Mouse (Mus musculus): ENCODE measurements around the gene Fcgrt. TPM values are rescaled to one million over a fixed set of nuclear protein-coding genes. Genes with fewer than 3 reads are reported as not detected.

The Fcgrt gene
- polyA plus RNA-seq, 1 experiment from 2014 or later = 33.9 TPM

DNA sequence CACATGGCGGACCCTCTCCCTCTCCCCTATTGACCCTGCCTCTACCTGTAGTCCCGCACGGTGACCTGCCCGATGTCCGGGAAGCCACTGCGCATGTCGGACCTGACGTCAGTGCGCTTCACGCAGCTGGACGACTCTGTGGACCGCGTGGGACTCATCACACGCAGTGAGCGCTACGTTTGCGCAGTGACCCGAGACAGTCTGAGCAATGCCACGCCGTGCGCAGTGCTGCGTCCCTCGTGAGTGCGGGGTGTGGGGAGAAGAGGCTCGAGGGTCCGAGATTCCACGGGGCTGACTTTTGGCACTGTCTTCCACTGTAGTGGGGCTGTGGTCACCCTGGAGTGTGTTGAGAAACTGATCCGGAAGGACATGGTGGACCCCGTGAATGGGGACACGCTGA lies 27.1 kb downstream of the Fcgrt start:
- Histone ChIP-seq H3K27ac (replicated peaks) (no peak overlapping the region), H3K4me3 (no peak overlapping the region), H3K4me2 (no peak overlapping the region), H3K36me3 (peaks cover 14% of the 10 kb centered on the region), H3K4me1 (replicated peaks) (peaks cover 5% of the 10 kb centered on the region), H3K9me3 (no peaks in the 10 kb centered on the region), H3K9ac (no peak overlapping the region), H3K27me3 (no peaks in the 10 kb centered on the region)
- no peak for ATAC-seq (ENCODE audit: low FRiP score, low read depth)
- 91% methylated on average over 30 of the region's 30 CpGs for WGBS

DNA sequence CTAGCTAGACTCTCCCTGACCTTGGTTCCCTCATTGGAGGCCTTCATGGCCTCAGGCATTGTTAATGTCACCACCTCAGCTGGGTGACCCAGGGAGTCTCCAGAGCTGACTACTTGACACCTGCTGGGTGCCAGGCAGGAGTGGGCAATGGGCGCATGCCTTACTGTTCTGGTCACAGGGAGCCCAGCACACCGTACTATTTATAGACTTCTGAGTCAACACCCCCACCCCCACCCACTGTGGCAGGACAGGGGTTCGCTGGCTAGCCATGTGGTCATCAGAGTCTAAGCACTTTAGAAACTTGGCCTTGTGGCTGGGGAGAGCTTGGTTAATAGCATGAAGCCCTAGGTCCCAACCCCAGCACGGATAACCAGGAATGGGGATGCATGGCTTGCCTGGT lies 28.2 kb downstream of the Fcgrt start:
- Histone ChIP-seq H3K27me3 (no peaks in the 10 kb centered on the region), H3K36me3 (peaks cover 14% of the 10 kb centered on the region), H3K4me1 (replicated peaks) (peaks cover 5% of the 10 kb centered on the region), H3K4me2 (no peak overlapping the region), H3K4me3 (no peak overlapping the region), H3K9ac (no peak overlapping the region), H3K27ac (replicated peaks) (no peak overlapping the region), H3K9me3 (no peaks in the 10 kb centered on the region)
- 88% methylated on average over 4 of the region's 4 CpGs for WGBS
- no peak for ATAC-seq (ENCODE audit: low FRiP score, low read depth)

DNA sequence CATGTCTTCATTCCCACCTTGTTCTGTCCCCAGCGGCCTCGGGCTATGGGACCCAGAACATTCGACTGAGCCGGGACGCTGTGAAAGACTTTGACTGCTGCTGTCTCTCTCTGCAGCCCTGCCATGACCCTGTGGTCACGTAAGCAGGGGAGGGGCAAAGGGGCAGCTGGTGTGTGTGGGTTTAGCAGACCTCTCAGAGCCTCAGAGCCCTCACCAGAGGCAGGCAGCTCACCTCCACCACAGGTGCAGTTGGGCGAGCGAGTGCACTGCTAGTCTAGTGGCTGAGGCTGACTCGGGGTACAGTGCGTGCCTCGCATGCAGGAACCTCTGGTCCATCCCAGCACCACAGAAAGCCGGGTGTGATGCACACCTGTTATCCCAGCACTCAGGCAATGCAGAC lies 29.7 kb downstream of the Fcgrt start:
- ATAC-seq (ENCODE audit: low FRiP score, low read depth) = no peak
- Histone ChIP-seq H3K4me3 (no peak overlapping the region), H3K27ac (replicated peaks) (no peak overlapping the region), H3K4me1 (replicated peaks) (no peaks in the 10 kb centered on the region), H3K9me3 (no peaks in the 10 kb centered on the region), H3K9ac (no peak overlapping the region), H3K4me2 (no peak overlapping the region), H3K36me3 (peaks cover 14% of the 10 kb centered on the region), H3K27me3 (no peaks in the 10 kb centered on the region)
- 94% methylated on average over 12 of the region's 12 CpGs for WGBS

- Histone ChIP-seq H3K4me2 (no peak overlapping the region), H3K4me3 (no peak overlapping the region), H3K27me3 (no peaks in the 10 kb centered on the region), H3K4me1 (replicated peaks) (no peaks in the 10 kb centered on the region), H3K9me3 (no peaks in the 10 kb centered on the region), H3K27ac (replicated peaks) (no peak overlapping the region), H3K9ac (no peak overlapping the region), H3K36me3 (peaks cover 14% of the 10 kb centered on the region)
- ATAC-seq (ENCODE audit: low FRiP score, low read depth) = no peak
- WGBS = 81% methylated on average over 7 of the region's 7 CpGs
These were observed 30.4 kb downstream of the Fcgrt start for GRCm38 (mm10) chr7:45073171-45073707.

- WGBS = 83% methylated on average over 2 of the region's 2 CpGs
- Histone ChIP-seq H3K27ac (replicated peaks) (no peak overlapping the region), H3K27me3 (no peaks in the 10 kb centered on the region), H3K9me3 (no peaks in the 10 kb centered on the region), H3K4me1 (replicated peaks) (no peaks in the 10 kb centered on the region), H3K9ac (no peak overlapping the region), H3K4me3 (no peak overlapping the region), H3K36me3 (peaks cover 10% of the 10 kb centered on the region; the same call in 1 of the 2 replicates), H3K4me2 (no peak overlapping the region)
- ATAC-seq (ENCODE audit: low FRiP score, low read depth) = no peak
These were observed 31.4 kb downstream of the Fcgrt start for GRCm38 (mm10) chr7:45072230-45072629.

DNA sequence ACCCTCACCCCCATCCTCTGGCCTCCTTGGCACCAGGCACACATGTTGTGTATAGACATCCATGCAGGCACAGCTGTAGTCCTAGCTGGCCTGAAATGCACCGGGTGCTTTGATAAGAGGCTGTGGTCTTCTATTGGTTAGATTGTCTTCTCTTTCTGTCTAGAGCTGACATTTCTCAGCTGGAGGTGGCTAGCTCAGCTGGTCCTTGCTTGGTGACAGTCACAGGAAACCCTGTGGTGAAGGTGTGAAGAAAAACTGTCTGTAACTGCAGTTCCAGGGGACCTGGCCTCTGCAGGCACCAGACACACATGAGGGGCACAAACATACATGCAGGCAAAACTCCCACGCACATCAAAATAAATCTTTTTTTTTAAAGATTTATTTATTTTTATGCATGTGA lies 34.0 kb downstream of the Fcgrt start:
- H3K9ac ChIP-seq = no peak overlapping the region
- H3K4me2 ChIP-seq = no peak overlapping the region
- H3K36me3 ChIP-seq = 0 out of 2 replicates have a peak, but pooled peaks cover under 1% of the 10 kb centered on the region
- no peaks in the 10 kb centered on the region for H3K27me3 ChIP-seq
- H3K9me3 ChIP-seq = no peaks in the 10 kb centered on the region
- H3K4me1 ChIP-seq (replicated peaks) = no peaks in the 10 kb centered on the region
- WGBS = 97% methylated on average over 2 of the region's 2 CpGs
- no peak overlapping the region for H3K27ac ChIP-seq (replicated peaks)
- no peak for ATAC-seq (ENCODE audit: low FRiP score, low read depth)
- no peak overlapping the region for H3K4me3 ChIP-seq

DNA sequence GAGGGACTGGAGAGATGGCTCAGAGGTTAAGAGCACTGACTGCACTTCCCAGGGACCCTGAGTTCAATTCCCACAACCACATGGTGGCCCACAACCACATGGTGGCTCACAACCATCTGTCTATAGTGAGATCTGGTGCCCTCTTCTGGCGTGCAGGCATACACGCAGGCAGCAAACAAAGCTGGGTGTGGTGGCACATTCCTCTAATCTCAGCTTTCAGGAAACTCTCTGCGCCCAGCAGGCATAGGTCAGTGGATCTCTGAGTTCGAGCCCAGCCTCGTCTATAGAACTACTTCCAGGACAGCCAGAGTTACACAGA lies 35.7 kb downstream of the Fcgrt start:
- Histone ChIP-seq H3K4me2 (no peak overlapping the region), H3K27ac (replicated peaks) (no peak overlapping the region), H3K36me3 (no peaks in the 10 kb centered on the region), H3K9me3 (no peaks in the 10 kb centered on the region), H3K4me3 (no peak overlapping the region), H3K27me3 (no peaks in the 10 kb centered on the region), H3K9ac (no peak overlapping the region), H3K4me1 (replicated peaks) (peaks cover 7% of the 10 kb centered on the region)
- 29% methylated on average over 5 of the region's 5 CpGs for WGBS
- no peak for ATAC-seq (ENCODE audit: low FRiP score, low read depth)

DNA sequence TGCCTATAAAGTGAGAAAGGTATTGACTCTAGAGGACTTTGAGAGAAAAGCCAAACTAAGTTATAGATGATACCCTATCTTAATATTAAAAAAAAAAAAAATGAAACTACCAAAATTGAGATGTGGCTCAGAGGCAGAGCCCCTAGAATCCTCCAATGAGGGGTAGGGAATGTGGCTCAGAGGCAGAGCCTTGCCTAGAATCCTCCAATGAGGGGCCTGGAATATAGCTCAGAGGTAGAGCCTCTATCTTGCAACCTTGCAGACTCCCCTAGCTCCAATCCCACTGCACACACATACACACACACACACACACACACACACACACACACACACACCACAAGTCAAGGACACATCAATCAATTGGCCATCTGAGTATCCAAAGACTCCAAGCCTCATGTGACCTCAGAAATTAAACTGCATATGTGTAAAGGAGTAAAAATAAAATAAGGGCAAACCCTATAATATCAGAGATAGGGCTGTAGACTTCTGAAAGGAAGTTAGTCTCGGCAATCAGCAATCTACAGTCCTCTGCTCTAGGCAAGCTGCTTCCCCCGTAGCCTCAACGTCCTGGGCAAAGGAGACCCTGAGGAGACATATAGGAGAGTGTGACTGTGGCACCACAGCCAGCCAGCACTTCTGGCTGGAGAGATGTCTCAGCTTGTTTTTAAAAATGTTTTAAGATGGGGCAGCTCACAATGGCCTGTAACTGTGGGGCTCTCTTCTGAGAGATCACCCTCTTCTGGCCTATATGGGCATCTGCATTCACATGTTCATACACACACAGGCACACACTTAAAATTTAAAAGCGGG lies 36.3 kb downstream of the Fcgrt start:
- no peaks in the 10 kb centered on the region for H3K36me3 ChIP-seq
- H3K27me3 ChIP-seq = no peaks in the 10 kb centered on the region
- no peak overlapping the region for H3K9ac ChIP-seq
- no peak overlapping the region for H3K4me3 ChIP-seq
- H3K4me2 ChIP-seq = no peak overlapping the region
- ATAC-seq (ENCODE audit: low FRiP score, low read depth) = no peak
- H3K4me1 ChIP-seq (replicated peaks) = peaks cover 8% of the 10 kb centered on the region
- 82% methylated on average over 4 of the region's 4 CpGs for WGBS
- no peak overlapping the region for H3K27ac ChIP-seq (replicated peaks)
- H3K9me3 ChIP-seq = no peaks in the 10 kb centered on the region

GRCm38 (mm10) chr7:45062239-45062835 lies 41.3 kb downstream of the Fcgrt start, which contains the start of the genes Nosip and Prrg2:
TSS of gene Nosip (plus strand) at chr7:45062429.
TSS of gene Prrg2 (minus strand) at chr7:45062677.
- Histone ChIP-seq H3K9ac (peak within 1 kb of the TSS; percentile 71), H3K27me3 (no peaks in the 10 kb centered on the region), H3K4me3 (peak within 1 kb of the TSS; percentile 84), H3K4me2 (peak within 1 kb of the TSS; percentile 64), H3K4me1 (replicated peaks) (peaks cover 33% of the 10 kb centered on the region), H3K36me3 (no peaks in the 10 kb centered on the region), H3K27ac (replicated peaks) (peak within 1 kb of the TSS; percentile 99), H3K9me3 (no peaks in the 10 kb centered on the region)
- ATAC-seq (ENCODE audit: low FRiP score, low read depth) = peak; percentile 88
- 0% methylated on average over 31 of the region's 31 CpGs for WGBS

GRCm38 (mm10) chr7:45061532-45062075 lies 42.0 kb downstream of the Fcgrt start:
- H3K4me1 ChIP-seq (replicated peaks) = peaks cover 33% of the 10 kb centered on the region
- peak overlapping the region; percentile 99; the same call in 1 of the 2 replicates for H3K27ac ChIP-seq (replicated peaks)
- H3K27me3 ChIP-seq = no peaks in the 10 kb centered on the region
- no peaks in the 10 kb centered on the region for H3K9me3 ChIP-seq
- H3K4me2 ChIP-seq = peak overlapping the region; percentile 64
- no peak overlapping the region; the same call in 1 of the 2 replicates for H3K9ac ChIP-seq
- H3K36me3 ChIP-seq = no peaks in the 10 kb centered on the region
- 17% methylated on average over 11 of the region's 11 CpGs for WGBS
- H3K4me3 ChIP-seq = peak overlapping the region; percentile 84
- no peak for ATAC-seq (ENCODE audit: low FRiP score, low read depth)

- H3K4me3 ChIP-seq = no peak overlapping the region
- peaks cover 33% of the 10 kb centered on the region for H3K4me1 ChIP-seq (replicated peaks)
- no peak for ATAC-seq (ENCODE audit: low FRiP score, low read depth)
- H3K27me3 ChIP-seq = no peaks in the 10 kb centered on the region
- H3K27ac ChIP-seq (replicated peaks) = no peak overlapping the region
- H3K9me3 ChIP-seq = no peaks in the 10 kb centered on the region
- no peak overlapping the region for H3K4me2 ChIP-seq
- whole genome bisulfite sequencing = 91% methylated on average over 6 of the region's 6 CpGs
- H3K9ac ChIP-seq = no peak overlapping the region
- no peaks in the 10 kb centered on the region for H3K36me3 ChIP-seq
These were observed 43.0 kb downstream of the Fcgrt start for GRCm38 (mm10) chr7:45060632-45061122.

Measured in hindbrain, embryonic 15.5 days (tissue).